Mouse (Mus musculus) cerebellum, adult 2 months (tissue): ENCODE data around the gene Dok4.

Experiments used
- CTCF ChIP-seq: fragments of 200-500 bp; IDR thresholded peaks from 2 replicates; pipeline ENCODE4 v1.5.1; 2011; ENCODE audit warnings: low read depth, mild to moderate bottlenecking, control low read depth, low read length, moderate library complexity, borderline replicate concordance; ENCODE audit not compliant: insufficient read depth
- POLR2A ChIP-seq: fragments of 200-500 bp; IDR thresholded peaks from 2 replicates; pipeline ENCODE4 v1.6.1; 2011; ENCODE audit warnings: low read length, control low read depth, borderline replicate concordance; ENCODE audit not compliant: insufficient read depth

DNA sequence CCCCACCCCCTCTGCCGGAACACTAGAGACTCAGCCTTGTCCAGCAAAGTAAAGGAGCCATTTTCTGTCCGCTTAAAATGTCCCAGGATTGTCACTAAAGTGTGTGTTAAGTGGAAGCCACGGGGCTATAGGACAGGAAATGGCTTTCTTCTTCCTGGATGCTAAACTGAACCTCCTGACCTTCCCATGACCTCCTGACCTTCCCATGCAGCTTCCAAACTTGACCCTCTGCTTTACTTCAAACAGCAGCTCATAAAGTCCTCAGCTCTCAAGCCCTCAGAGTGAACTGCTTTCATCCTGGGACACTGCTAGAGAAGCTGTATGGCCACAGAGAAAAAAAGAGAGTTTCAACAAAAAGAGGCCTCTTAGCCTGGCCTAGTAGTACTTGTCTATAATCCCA is 690 bp upstream of the Dok4 start:
- TF ChIP-seq CTCF = no peak
- no peak for TF ChIP-seq POLR2A
